Mouse (Mus musculus) kidney, adult 9 months (tissue): ENCODE data around the gene Fam83d.
A peak's percentile ranks its signal among the peaks of the same experiment; 100 is the strongest.
"Not testable (repeated sequence)": the region's sequence is repeated elsewhere in the genome, so short reads cannot be mapped to it uniquely, and the experiment has no call there.

Experiments used
- DNase-seq: peaks from one replicate; pipeline ENCODE4 v3.0.0; 2022

Fam83d gene

GRCm38 (mm10) chr2:158767742-158768339 is at the start of gene Fam83d:
Gene Fam83d, plus strand, starts transcription at chr2:158768093.
- peak; percentile 97 for DNase-seq

- peak; percentile 94 for DNase-seq
Measured at GRCm38 (mm10) chr2:158718816-158719549, 48.9 kb upstream of the Fam83d start.

GRCm38 (mm10) chr2:158720715-158721370 is 47.0 kb upstream of the Fam83d start:
- peak; percentile 98 for DNase-seq

- DNase-seq = peak; percentile 50
Measured at GRCm38 (mm10) chr2:158721481-158721880, 46.4 kb upstream of the Fam83d start.

- DNase-seq = peak; percentile 77
Measured at GRCm38 (mm10) chr2:158722135-158722534, 45.8 kb upstream of the Fam83d start.

GRCm38 (mm10) chr2:158722991-158723551 is 44.8 kb upstream of the Fam83d start:
- no peak for DNase-seq

GRCm38 (mm10) chr2:158723806-158724205 is 44.1 kb upstream of the Fam83d start:
- no peak for DNase-seq

GRCm38 (mm10) chr2:158726252-158726651 is 41.6 kb upstream of the Fam83d start:
- DNase-seq = no peak

GRCm38 (mm10) chr2:158728061-158728815 is 39.7 kb upstream of the Fam83d start:
- DNase-seq = no peak

GRCm38 (mm10) chr2:158730896-158731295 is 37.0 kb upstream of the Fam83d start:
- DNase-seq = no peak

GRCm38 (mm10) chr2:158732521-158732920 is 35.4 kb upstream of the Fam83d start:
- no peak for DNase-seq

- no peak for DNase-seq
Measured at GRCm38 (mm10) chr2:158733136-158733535, 34.8 kb upstream of the Fam83d start.

- peak; percentile 43 for DNase-seq
Measured at GRCm38 (mm10) chr2:158733914-158734313, 34.0 kb upstream of the Fam83d start.

GRCm38 (mm10) chr2:158734500-158735152 is 33.3 kb upstream of the Fam83d start:
- peak; percentile 78 for DNase-seq

GRCm38 (mm10) chr2:158735340-158735739 is 32.6 kb upstream of the Fam83d start:
- no peak for DNase-seq

GRCm38 (mm10) chr2:158736247-158736646 is 31.6 kb upstream of the Fam83d start:
- DNase-seq = not testable (repeated sequence)

GRCm38 (mm10) chr2:158738591-158738990 is 29.3 kb upstream of the Fam83d start:
- no peak for DNase-seq

- no peak for DNase-seq
Measured at GRCm38 (mm10) chr2:158739113-158739512, 28.8 kb upstream of the Fam83d start.

- no peak for DNase-seq
Measured at GRCm38 (mm10) chr2:158741011-158741501, 26.8 kb upstream of the Fam83d start.

GRCm38 (mm10) chr2:158742431-158742830 is 25.5 kb upstream of the Fam83d start:
- DNase-seq = no peak

GRCm38 (mm10) chr2:158743518-158744141 is 24.3 kb upstream of the Fam83d start:
- no peak for DNase-seq

GRCm38 (mm10) chr2:158745049-158745482 is 22.8 kb upstream of the Fam83d start:
- peak; percentile 48 for DNase-seq
